ENCODE assay signal across 24 mouse cellular contexts in the genomic region with DNA sequence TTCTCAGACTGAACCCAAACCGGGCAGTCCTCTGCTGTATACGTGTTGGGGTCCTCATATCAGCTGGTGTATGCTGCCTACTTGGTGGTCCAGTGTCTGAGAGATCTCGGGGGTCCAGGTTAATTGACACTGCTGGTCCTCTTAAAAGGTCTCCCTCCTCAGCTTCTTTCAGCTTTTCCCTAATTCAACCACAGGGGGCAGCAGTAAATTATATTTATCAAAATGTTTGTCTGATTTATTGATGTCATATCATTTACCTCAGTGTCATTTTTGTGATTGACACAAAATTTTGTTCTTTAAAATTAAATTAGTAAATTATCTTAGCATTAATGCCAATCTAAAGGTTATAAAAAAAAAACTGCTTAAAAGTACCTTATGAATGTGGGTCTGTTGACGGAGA. TPM values are rescaled to one million over a fixed set of nuclear protein-coding genes. Genes with fewer than 3 reads are reported as not detected.
DNase-seq lines count a peak whose midpoint lies in the region; ATAC-seq and TF ChIP-seq lines count a peak whose summit lies in the region.
"Had no signal": no experiment of that assay in that cellular context is flagged by ENCODE, and none has a peak within 500 bp of the region (broad histone marks: within the 10 kb centered on the region; RNA-seq: fewer than 3 reads in every experiment).

No protein-coding gene starts in this region.

- no peak for ATAC-seq in heart, embryonic 11.5 days (replicated peaks; ENCODE audit: insufficient number of reproducible peaks, low FRiP score, low TSS enrichment)
- ATAC-seq: forebrain, postnatal 0 days had no signal

- TF ChIP-seq POLR2A in MEL (IDR thresholded peaks at IDR 0.05; ENCODE audit: control insufficient read depth in 1 of 2, insufficient read depth in 1 of 2, low read depth in 1 of 2, low read length in 2 of 2, poor library complexity in 1 of 2), result no peak
- no peak for TF ChIP-seq POLR2A in thymus, adult 2 months (IDR thresholded peaks at IDR 0.05; ENCODE audit: control insufficient read depth, extremely low read depth, insufficient read depth, low read length, poor library complexity)

- no peaks in the 10 kb centered on the region for H3K27me3 ChIP-seq in MEL (ENCODE audit: control insufficient read depth in 1 of 2, insufficient read depth in 2 of 2, low read length in 2 of 2)
- H3K27me3 ChIP-seq in splenic B cell, adult 2 months (ENCODE audit: control insufficient read depth, insufficient read depth, low read length, poor library complexity, severe bottlenecking), result no peaks in the 10 kb centered on the region
- H3K27me3 ChIP-seq in thymus, adult 2 months (ENCODE audit: control insufficient read depth, insufficient read depth, low read length), result no peaks in the 10 kb centered on the region
- H3K27me3 ChIP-seq in heart, embryonic 11.5 days (ENCODE audit: control insufficient read depth, insufficient read depth, low read length), result no peaks in the 10 kb centered on the region
- H3K27me3 ChIP-seq: embryonic facial prominence, embryonic 15.5 days; hindbrain, embryonic 15.5 days; limb, embryonic 12.5 days; liver, embryonic 13.5 days had no signal

- H3K27ac ChIP-seq in left cerebral cortex, adult 2 months, result no peak overlapping the region
- no peak overlapping the region for H3K27ac ChIP-seq in MEL (ENCODE audit: control insufficient read depth, low read depth, low read length)
- H3K27ac ChIP-seq in thymus, adult 2 months (ENCODE audit: control insufficient read depth, insufficient read depth, low read length), result no peak overlapping the region
- H3K27ac ChIP-seq in heart, embryonic 11.5 days (ENCODE audit: low read depth, low read length), result no peak overlapping the region
- H3K27ac ChIP-seq: embryonic facial prominence, embryonic 15.5 days; heart, embryonic 10.5 days; hindbrain, embryonic 15.5 days; limb, embryonic 12.5 days; liver, embryonic 13.5 days had no signal

- DNase-seq in embryo, embryonic 10.5 days (ENCODE audit: low spot score), result peak; percentile 10
- no peak for DNase-seq in embryo, embryonic 11 days
- no peak for DNase-seq in left cerebral cortex, adult 2 months (ENCODE audit: extremely low spot score in 1 of 2, low spot score in 2 of 2)
- no peak for DNase-seq in left cerebral cortex, adult 8-10 months (ENCODE audit: low spot score in 2 of 2)
- peak; percentile 24 for DNase-seq in MEL (ENCODE audit: low read depth, low spot score)
- DNase-seq in splenic B cell, adult 2 months (ENCODE audit: low read depth, low spot score), result peak; percentile 3
- DNase-seq in thymus, adult 2 months, result no peak
- DNase-seq: adrenal gland, postnatal 14 days; cerebellum, adult 9-11 months; forebrain, postnatal 0 days; heart, postnatal 10 days; kidney, adult 8-10 months; kidney, postnatal 36 days; liver, embryonic 13.5 days; midbrain, embryonic 14.5 days; right cerebral cortex, postnatal 14 days; spleen, adult 18-20 months; thymus, postnatal 14 days had no signal

- H3K36me3 ChIP-seq in MEL (ENCODE audit: control insufficient read depth in 1 of 2, insufficient read depth in 2 of 2, low read length in 2 of 2), result peaks cover 5 to 21% of the 10 kb centered on the region in 2 experiments
- peaks cover 2% of the 10 kb centered on the region; the same call in 1 of the 2 replicates for H3K36me3 ChIP-seq in splenic B cell, adult 2 months (ENCODE audit: control insufficient read depth, insufficient read depth, low read length, poor library complexity, severe bottlenecking)
- peaks cover 3% of the 10 kb centered on the region; the same call in 1 of the 2 replicates for H3K36me3 ChIP-seq in thymus, adult 2 months (ENCODE audit: control insufficient read depth, insufficient read depth, low read length)
- no peaks in the 10 kb centered on the region for H3K36me3 ChIP-seq in heart, embryonic 11.5 days (ENCODE audit: control insufficient read depth, insufficient read depth, low read length)
- H3K36me3 ChIP-seq: embryonic facial prominence, embryonic 15.5 days; hindbrain, embryonic 15.5 days had no signal

- H3K4me1 ChIP-seq in MEL (ENCODE audit: control insufficient read depth in 1 of 2, insufficient read depth in 2 of 2, low read length in 2 of 2), result no peaks in the 10 kb centered on the region
- no peaks in the 10 kb centered on the region for H3K4me1 ChIP-seq in thymus, adult 2 months (replicated peaks; ENCODE audit: control insufficient read depth, insufficient read depth, low read length)
- H3K4me1 ChIP-seq in heart, embryonic 11.5 days (ENCODE audit: control insufficient read depth, insufficient read depth, low read length), result no peaks in the 10 kb centered on the region
- H3K4me1 ChIP-seq: embryonic facial prominence, embryonic 15.5 days; heart, embryonic 10.5 days; hindbrain, embryonic 15.5 days; limb, embryonic 12.5 days; liver, embryonic 13.5 days had no signal

- intact Hi-C loops in left cerebral cortex, adult 2 months (cut with DNase I), result no loop called here

- H3K9ac ChIP-seq in MEL (ENCODE audit: control insufficient read depth, low read depth, low read length, poor library complexity, severe bottlenecking), result no peak overlapping the region
- no peak overlapping the region for H3K9ac ChIP-seq in heart, embryonic 11.5 days (ENCODE audit: low read depth, low read length)
- H3K9ac ChIP-seq: embryonic facial prominence, embryonic 15.5 days; forebrain, postnatal 0 days; hindbrain, embryonic 15.5 days; limb, embryonic 12.5 days; liver, embryonic 13.5 days had no signal

- no peak overlapping the region for H3K4me2 ChIP-seq in heart, embryonic 11.5 days
- H3K4me2 ChIP-seq: embryonic facial prominence, embryonic 15.5 days; hindbrain, embryonic 15.5 days; limb, embryonic 12.5 days; liver, embryonic 13.5 days had no signal

- peak; percentile 24; the same call in 1 of the 2 replicates for TF ChIP-seq RAD21 in MEL (IDR thresholded peaks at IDR 0.05; ENCODE audit: low read depth, low read length)

- 91% methylated on average over 4 of the region's 4 CpGs for WGBS in thymus, adult 2 months
- WGBS in heart, embryonic 11.5 days (ENCODE audit: insufficient replicate concordance), result 79% methylated on average over 4 of the region's 4 CpGs

- H3K4me3 ChIP-seq in left cerebral cortex, adult 2 months, result no peak overlapping the region
- H3K4me3 ChIP-seq in MEL (ENCODE audit: control insufficient read depth in 1 of 2, insufficient read depth in 1 of 2, low read depth in 2 of 2, low read length in 2 of 2), result no peak overlapping the region
- H3K4me3 ChIP-seq in thymus, adult 2 months (ENCODE audit: control insufficient read depth, insufficient read depth, low read length), result no peak overlapping the region
- H3K4me3 ChIP-seq in heart, embryonic 11.5 days (ENCODE audit: low read depth, low read length), result no peak overlapping the region
- H3K4me3 ChIP-seq: embryonic facial prominence, embryonic 15.5 days; heart, embryonic 10.5 days; hindbrain, embryonic 15.5 days; limb, embryonic 12.5 days; liver, embryonic 13.5 days; myocyte had no signal

- TF ChIP-seq CTCF in left cerebral cortex, adult 2 months (IDR thresholded peaks at IDR 0.05), result peak; percentile 23
- peak in 1 of 3 experiments; percentile 37; a peak in 2 of 6 replicates for TF ChIP-seq CTCF in MEL (IDR thresholded peaks at IDR 0.05 in 2 of 3, conservative IDR thresholded peaks at IDR 0.05 in 1 of 3; ENCODE audit: control insufficient read depth in 1 of 3, insufficient read depth in 1 of 3, low read depth in 2 of 3, low read length in 3 of 3, poor library complexity in 1 of 3, severe bottlenecking in 1 of 3)
- TF ChIP-seq CTCF in thymus, adult 2 months (IDR thresholded peaks at IDR 0.05; ENCODE audit: borderline replicate concordance, control insufficient read depth, extremely low read depth, insufficient read depth, low read length, poor library complexity), result no peak

- no peak for TF ChIP-seq EP300 in MEL (IDR thresholded peaks at IDR 0.05; ENCODE audit: low read depth in 1 of 2, low read length in 2 of 2)

- H3K9me3 ChIP-seq in MEL (replicated peaks; ENCODE audit: insufficient read depth, low read length), result no peaks in the 10 kb centered on the region
- no peaks in the 10 kb centered on the region for H3K9me3 ChIP-seq in heart, embryonic 11.5 days (replicated peaks; ENCODE audit: control insufficient read depth, low read length)
- H3K9me3 ChIP-seq: embryonic facial prominence, embryonic 15.5 days; heart, embryonic 10.5 days; hindbrain, embryonic 15.5 days; limb, embryonic 12.5 days; liver, embryonic 13.5 days had no signal

- H3K79me2 ChIP-seq in MEL (ENCODE audit: control insufficient read depth, insufficient read depth, low read length, poor library complexity), result peaks cover 2% of the 10 kb centered on the region; the same call in 1 of the 2 replicates

TF ChIP-seq in MEL, 35 proteins besides CTCF, POLR2A, EP300 and RAD21:
- TF ChIP-seq MEF2A (IDR thresholded peaks at IDR 0.05; ENCODE audit: extremely low read depth, insufficient replicate concordance, low read depth, low read length, poor library complexity, severe bottlenecking) (no peak), SMC3 (IDR thresholded peaks at IDR 0.05; ENCODE audit: low read depth, low read length) (peak; percentile 27; the same call in 1 of the 2 replicates)

RNA-seq across cellular contexts. Expression of gene Mms22l, which starts 40.7 kb away (rescaled TPM):
- 1 to 10 TPM in 1 of 2 experiments, under 1 TPM in 1; 0.82 to 1.7 TPM for total RNA-seq in left cerebral cortex, adult 2 months (2021)
- total RNA-seq in left cerebral cortex, adult 8-10 months (2022), result 1 to 10 TPM in 3 of 4 experiments, under 1 TPM in 1; 0.95 to 6.0 (median 1.2) TPM
- total RNA-seq in MEL (2012; rRNA removed), result 36.2 and 40.3 TPM in 2 replicates
- 10 to 100 TPM in 1 of 2 experiments, not detected in 1; 46.3 TPM for polyA plus RNA-seq in MEL (2012; ENCODE audit: insufficient read depth in 1 of 2, insufficient read length in 2 of 2, low read depth in 1 of 2, low replicate concordance in 2 of 2, missing spikeins in 1 of 2)
- 17.3 and 21.0 TPM in 2 replicates for polyA plus RNA-seq in thymus, adult 2 months (2012; rRNA removed)
- polyA plus RNA-seq in heart, embryonic 11.5 days (2014; fragmentation: Nextera tagmentation; extraction: Ambion mirVana), result 25.7 and 29.8 TPM in 2 replicates

Comparison
In these comparisons a context has a peak if more than half of its experiments do, and no peak if none do; other contexts are left out.
1. DNase-seq: peak in embryo, embryonic 10.5 days (single experiment), MEL (single experiment) and splenic B cell, adult 2 months (single experiment); none in embryo, embryonic 11 days (single experiment), left cerebral cortex, adult 2 months (0 of 2), left cerebral cortex, adult 8-10 months (0 of 2) and thymus, adult 2 months (single experiment).